Mouse (Mus musculus) heart, adult 8-10 months (tissue): ENCODE data around the gene Ptpn22. TPM values are rescaled to one million over a fixed set of nuclear protein-coding genes. Genes with fewer than 3 reads are reported as not detected.
"Not testable (repeated sequence)": the region's sequence is repeated elsewhere in the genome, so short reads cannot be mapped to it uniquely, and the experiment has no call there.

Source experiments
- DNase-seq: peaks from one replicate; pipeline ENCODE4 v3.0.0; 2022; ENCODE audit warnings: low spot score
- total RNA-seq, 4 experiments: library from RNA; stranded (reverse); gene quantifications; 2 replicates each; pipeline ENCODE4 v1.2.4; 2022

Gene Ptpn22
- total RNA-seq = under 1 TPM; 0.24 to 0.92 (median 0.50) TPM

- peak; percentile 32 for DNase-seq
Observed at GRCm38 (mm10) chr3:103858881-103859801, at the start of gene Ptpn22. Ptpn22 (plus strand) TSS chr3:103859795.

GRCm38 (mm10) chr3:103809799-103810150 lies 49.8 kb upstream of the Ptpn22 start:
- DNase-seq = no peak

- no peak for DNase-seq
Observed at GRCm38 (mm10) chr3:103810967-103811366, 48.6 kb upstream of the Ptpn22 start.

- DNase-seq = no peak
Observed at GRCm38 (mm10) chr3:103827548-103827947, 32.0 kb upstream of the Ptpn22 start.

- DNase-seq = no peak
Observed at GRCm38 (mm10) chr3:103829036-103829435, 30.6 kb upstream of the Ptpn22 start.

GRCm38 (mm10) chr3:103830681-103831080 lies 28.9 kb upstream of the Ptpn22 start:
- DNase-seq = not testable (repeated sequence)

GRCm38 (mm10) chr3:103831146-103831545 lies 28.4 kb upstream of the Ptpn22 start:
- DNase-seq = no peak

- no peak for DNase-seq
Observed at GRCm38 (mm10) chr3:103832426-103832825, 27.2 kb upstream of the Ptpn22 start, which contains the start of gene Bcl2l15. Bcl2l15 (plus strand) TSS chr3:103832601.

- no peak for DNase-seq
Observed at GRCm38 (mm10) chr3:103834001-103834400, 25.6 kb upstream of the Ptpn22 start.

GRCm38 (mm10) chr3:103835272-103835950 lies 24.2 kb upstream of the Ptpn22 start:
- DNase-seq = no peak

- DNase-seq = no peak
Observed at GRCm38 (mm10) chr3:103835951-103836310, 23.7 kb upstream of the Ptpn22 start.

- no peak for DNase-seq
Observed at GRCm38 (mm10) chr3:103836453-103836852, 23.1 kb upstream of the Ptpn22 start.

GRCm38 (mm10) chr3:103839711-103840110 lies 19.9 kb upstream of the Ptpn22 start:
- no peak for DNase-seq

- not testable (repeated sequence) for DNase-seq
Observed at GRCm38 (mm10) chr3:103840195-103840594, 19.4 kb upstream of the Ptpn22 start.

GRCm38 (mm10) chr3:103840946-103841345 lies 18.6 kb upstream of the Ptpn22 start:
- DNase-seq = not testable (repeated sequence)

- DNase-seq = no peak
Observed at GRCm38 (mm10) chr3:103850644-103851363, 8.8 kb upstream of the Ptpn22 start.

GRCm38 (mm10) chr3:103851481-103851880 lies 8.1 kb upstream of the Ptpn22 start:
- DNase-seq = no peak

GRCm38 (mm10) chr3:103851882-103852281 lies 7.7 kb upstream of the Ptpn22 start:
- DNase-seq = no peak

GRCm38 (mm10) chr3:103852565-103853299 lies 6.9 kb upstream of the Ptpn22 start:
- DNase-seq = peak; percentile 34

- peak; percentile 3 for DNase-seq
Observed at GRCm38 (mm10) chr3:103853804-103854203, 5.8 kb upstream of the Ptpn22 start.

GRCm38 (mm10) chr3:103857036-103857805 lies 2.4 kb upstream of the Ptpn22 start:
- DNase-seq = no peak
